ENCODE assay signal across 26 mouse cellular contexts in genomic region chr19:10454718-10455436, GRCm38 (mm10). TPM values are rescaled to one million over a fixed set of nuclear protein-coding genes. Genes with fewer than 3 reads are reported as not detected.
DNase-seq lines count a peak whose midpoint lies in the region; ATAC-seq and TF ChIP-seq lines count a peak whose summit lies in the region.
"Had no signal": no experiment of that assay in that cellular context is flagged by ENCODE, and none has a peak within 500 bp of the region (broad histone marks: within the 10 kb centered on the region; RNA-seq: fewer than 3 reads in every experiment).

No protein-coding gene starts in this region.

- no peak overlapping the region for H3K9ac ChIP-seq in kidney, embryonic 16.5 days (replicated peaks; ENCODE audit: low read length)
- H3K9ac ChIP-seq in midbrain, postnatal 0 days (replicated peaks; ENCODE audit: low read length, poor library complexity, severe bottlenecking), result no peak overlapping the region
- H3K9ac ChIP-seq: embryonic facial prominence, embryonic 15.5 days; hindbrain, embryonic 13.5 days; limb, embryonic 13.5 days; stomach, embryonic 15.5 days had no signal

- peak; percentile 16 for DNase-seq in kidney, postnatal 14 days
- DNase-seq in midbrain, postnatal 0 days (ENCODE audit: low spot score), result no peak
- no peak for DNase-seq in midbrain, embryonic 10.5 days (ENCODE audit: low spot score)
- peak; percentile 41 for DNase-seq in R1 (ENCODE audit: low read depth, low spot score)
- peak; percentile 23 for DNase-seq in mesoderm, embryonic 11.5 days (ENCODE audit: low read depth, low spot score)
- DNase-seq in embryo, embryonic 10 days (ENCODE audit: low spot score), result no peak
- DNase-seq: adrenal gland, postnatal 25 days; B cell, adult 2 months; cerebellum, adult 8-10 months; cerebellum, postnatal 36 days; gastrocnemius, adult 2 months; kidney, adult 2 months; kidney, postnatal 36 days; lung, postnatal 10 days; midbrain, embryonic 14.5 days had no signal

- no peak overlapping the region for H3K4me2 ChIP-seq in kidney, embryonic 16.5 days (replicated peaks; ENCODE audit: low read depth, low read length)
- peak overlapping the region; percentile 76; the same call in 1 of the 2 replicates for H3K4me2 ChIP-seq in midbrain, postnatal 0 days (ENCODE audit: low read depth, low read length, poor library complexity, severe bottlenecking)
- H3K4me2 ChIP-seq: embryonic facial prominence, embryonic 15.5 days; limb, embryonic 13.5 days; stomach, embryonic 15.5 days had no signal

- ATAC-seq in kidney, embryonic 16.5 days (ENCODE audit: low FRiP score, low TSS enrichment), result no peak
- ATAC-seq in midbrain, postnatal 0 days (ENCODE audit: low FRiP score), result no peak
- ATAC-seq: forebrain, embryonic 14.5 days; Patski had no signal

- H3K4me3 ChIP-seq in kidney, embryonic 16.5 days (ENCODE audit: low read length), result no peak overlapping the region
- no peak overlapping the region for H3K4me3 ChIP-seq in midbrain, postnatal 0 days (ENCODE audit: low read depth, low read length)
- no peak overlapping the region for H3K4me3 ChIP-seq in midbrain, embryonic 10.5 days
- H3K4me3 ChIP-seq: embryonic facial prominence, embryonic 15.5 days; gastrocnemius, adult 2 months; hindbrain, embryonic 13.5 days; limb, embryonic 13.5 days; stomach, embryonic 15.5 days had no signal

- no peak overlapping the region for H3K27ac ChIP-seq in kidney, embryonic 16.5 days (ENCODE audit: low read length)
- H3K27ac ChIP-seq in midbrain, postnatal 0 days (ENCODE audit: low read depth, low read length), result no peak overlapping the region
- H3K27ac ChIP-seq in midbrain, embryonic 10.5 days (replicated peaks), result no peak overlapping the region
- H3K27ac ChIP-seq: embryonic facial prominence, embryonic 15.5 days; gastrocnemius, adult 2 months; hindbrain, embryonic 13.5 days; limb, embryonic 13.5 days; stomach, embryonic 15.5 days had no signal

- no peak for TF ChIP-seq CTCF in midbrain, postnatal 0 days (IDR thresholded peaks at IDR 0.05)

- H3K36me3 ChIP-seq in kidney, embryonic 16.5 days (ENCODE audit: insufficient read depth, low read length), result no peaks in the 10 kb centered on the region
- H3K36me3 ChIP-seq in midbrain, postnatal 0 days (ENCODE audit: insufficient read depth, low read length), result no peaks in the 10 kb centered on the region
- H3K36me3 ChIP-seq in midbrain, embryonic 10.5 days, result no peaks in the 10 kb centered on the region
- H3K36me3 ChIP-seq: embryonic facial prominence, embryonic 15.5 days; G1E; hindbrain, embryonic 13.5 days; limb, embryonic 13.5 days; stomach, embryonic 15.5 days had no signal

- 37% methylated on average over 4 of the region's 4 CpGs for WGBS in kidney, embryonic 16.5 days
- WGBS in midbrain, postnatal 0 days, result 74% methylated on average over 4 of the region's 4 CpGs
- WGBS in midbrain, embryonic 10.5 days, result 70% methylated on average over 4 of the region's 4 CpGs

- H3K4me1 ChIP-seq in kidney, embryonic 16.5 days (ENCODE audit: insufficient read depth, low read length), result peaks cover 18% of the 10 kb centered on the region
- peaks cover 5% of the 10 kb centered on the region; the same call in 1 of the 2 replicates for H3K4me1 ChIP-seq in midbrain, postnatal 0 days (ENCODE audit: insufficient read depth, low read length)
- H3K4me1 ChIP-seq in midbrain, embryonic 10.5 days, result peaks cover 72% of the 10 kb centered on the region

- peaks cover 43% of the 10 kb centered on the region for H3K27me3 ChIP-seq in kidney, embryonic 16.5 days (ENCODE audit: insufficient read depth, low read length)
- peaks cover 26% of the 10 kb centered on the region for H3K27me3 ChIP-seq in midbrain, postnatal 0 days (ENCODE audit: insufficient read depth, low read length)
- peaks cover 85% of the 10 kb centered on the region for H3K27me3 ChIP-seq in midbrain, embryonic 10.5 days (ENCODE audit: low read depth, poor library complexity, severe bottlenecking)

- no peaks in the 10 kb centered on the region for H3K9me3 ChIP-seq in kidney, embryonic 16.5 days (ENCODE audit: low read length)
- H3K9me3 ChIP-seq in midbrain, postnatal 0 days (ENCODE audit: low read length), result no peaks in the 10 kb centered on the region
- H3K9me3 ChIP-seq in midbrain, embryonic 10.5 days (replicated peaks), result no peaks in the 10 kb centered on the region
- H3K9me3 ChIP-seq: embryonic facial prominence, embryonic 15.5 days; hindbrain, embryonic 13.5 days; limb, embryonic 13.5 days; stomach, embryonic 15.5 days had no signal

RNA-seq across cellular contexts. Expression of gene Lrrc10b, which starts 2.4 kb away (rescaled TPM):
- 0.13 and 0.89 TPM in 2 replicates for polyA plus RNA-seq in kidney, embryonic 16.5 days (2015; fragmentation: Nextera tagmentation; extraction: Ambion mirVana)
- 6.2 and 8.7 TPM in 2 replicates for total RNA-seq in midbrain, postnatal 0 days (2014; rRNA removed)
- 2.2 and 2.3 TPM in 2 replicates for polyA plus RNA-seq in midbrain, postnatal 0 days (2015; fragmentation: Nextera tagmentation; extraction: Ambion mirVana)
- 0.70 and 1.4 TPM in 2 replicates for polyA plus RNA-seq in midbrain, embryonic 10.5 days (2016; fragmentation: Nextera tagmentation; extraction: Ambion mirVana)
- total RNA-seq: CH12.LX; G1E; megakaryocyte progenitor cell, adult 5-6 weeks had no signal
- polyA plus RNA-seq: G1E had no signal

RNA-seq across cellular contexts. Expression of gene Ppp1r32, which starts 27.9 kb away (rescaled TPM):
- 0.13 TPM in 1 of 2 replicates, not detected in the other for polyA plus RNA-seq in kidney, embryonic 16.5 days (2015; fragmentation: Nextera tagmentation; extraction: Ambion mirVana)
- total RNA-seq in midbrain, postnatal 0 days (2014; rRNA removed), result 4.9 and 7.8 TPM in 2 replicates
- 5.0 and 5.3 TPM in 2 replicates for polyA plus RNA-seq in midbrain, postnatal 0 days (2015; fragmentation: Nextera tagmentation; extraction: Ambion mirVana)
- 0.39 and 0.47 TPM in 2 replicates for polyA plus RNA-seq in midbrain, embryonic 10.5 days (2016; fragmentation: Nextera tagmentation; extraction: Ambion mirVana)
- total RNA-seq: CH12.LX; megakaryocyte progenitor cell, adult 5-6 weeks had no signal
- polyA plus RNA-seq: heart, embryonic 14.5 days; limb, embryonic 13.5 days had no signal

Comparison
In these comparisons a context has a peak if more than half of its experiments do, and no peak if none do; other contexts are left out.
1. DNase-seq: peak in kidney, postnatal 14 days (single experiment), R1 (single experiment) and mesoderm, embryonic 11.5 days (single experiment); none in midbrain, postnatal 0 days (single experiment), midbrain, embryonic 10.5 days (single experiment) and embryo, embryonic 10 days (single experiment).